Mouse (Mus musculus) C2C12 (cell line): ENCODE results near the gene Ppm1b. TPM values are rescaled to one million over a fixed set of nuclear protein-coding genes. Genes with fewer than 3 reads are reported as not detected.

Experiments used
- H3K27me3 ChIP-seq: one replicate; pipeline ENCODE4 v1.6.1; 2011; ENCODE audit not compliant: control insufficient read depth, insufficient read depth, insufficient read length
- H3K36me3 ChIP-seq: one replicate; pipeline ENCODE4 v1.6.1; 2011; ENCODE audit not compliant: control insufficient read depth, insufficient read depth
- H3K4me3 ChIP-seq: one replicate; pipeline ENCODE4 v1.5.1; 2011; ENCODE audit warnings: mild to moderate bottlenecking, control low read depth; ENCODE audit not compliant: poor library complexity, insufficient read depth, severe bottlenecking
- H3K79me2 ChIP-seq: one replicate; pipeline ENCODE4 v1.6.1; 2011; ENCODE audit not compliant: control insufficient read depth, insufficient read depth
- H3K79me3 ChIP-seq: one replicate; pipeline ENCODE4 v1.6.1; 2011; ENCODE audit warnings: low read depth, control low read depth
- H3ac ChIP-seq: one replicate; pipeline ENCODE3; 2011; ENCODE audit warnings: low read depth; ENCODE audit not compliant: control insufficient read depth, insufficient read length
- CEBPB ChIP-seq: IDR thresholded peaks from one replicate; pipeline ENCODE4 v1.6.1; 2011; ENCODE audit warnings: low read depth, mild to moderate bottlenecking, control low read depth, moderate library complexity
- CTCF ChIP-seq: IDR thresholded peaks from one replicate; pipeline ENCODE4 v1.5.1; 2011; ENCODE audit not compliant: control insufficient read depth, insufficient read depth, insufficient read length
- FOSL1 ChIP-seq: IDR thresholded peaks from one replicate; pipeline ENCODE4 v1.8.0; 2011; ENCODE audit warnings: mild to moderate bottlenecking, low read length; ENCODE audit not compliant: poor library complexity, insufficient read depth, severe bottlenecking
- MAX ChIP-seq: IDR thresholded peaks from one replicate; pipeline ENCODE4 v1.6.1; 2011; ENCODE audit warnings: mild to moderate bottlenecking, control low read depth
- MYOD1 ChIP-seq: IDR thresholded peaks from one replicate; pipeline ENCODE4 v1.6.1; 2011; ENCODE audit warnings: low read depth; ENCODE audit not compliant: control insufficient read depth, insufficient read length
- MYOG ChIP-seq: IDR thresholded peaks from one replicate; pipeline ENCODE4 v1.6.1; 2011; ENCODE audit not compliant: control insufficient read depth, insufficient read length; ENCODE audit errors: extremely low read depth
- USF1 ChIP-seq: IDR thresholded peaks from one replicate; pipeline ENCODE4 v1.6.1; 2011; ENCODE audit warnings: low read depth, mild to moderate bottlenecking, control low read depth, moderate library complexity
- polyA plus RNA-seq: library from polyadenylated mRNA; unstranded; fragments of >200 nt; fragmentation: generic; extraction: Trizol; gene quantifications from one replicate; pipeline ENCODE4 v1.2.1, GENCODE M21; 2012; ENCODE audit warnings: missing spikeins

Ppm1b gene
- polyA plus RNA-seq, 1 experiment = 23.3 TPM

DNA sequence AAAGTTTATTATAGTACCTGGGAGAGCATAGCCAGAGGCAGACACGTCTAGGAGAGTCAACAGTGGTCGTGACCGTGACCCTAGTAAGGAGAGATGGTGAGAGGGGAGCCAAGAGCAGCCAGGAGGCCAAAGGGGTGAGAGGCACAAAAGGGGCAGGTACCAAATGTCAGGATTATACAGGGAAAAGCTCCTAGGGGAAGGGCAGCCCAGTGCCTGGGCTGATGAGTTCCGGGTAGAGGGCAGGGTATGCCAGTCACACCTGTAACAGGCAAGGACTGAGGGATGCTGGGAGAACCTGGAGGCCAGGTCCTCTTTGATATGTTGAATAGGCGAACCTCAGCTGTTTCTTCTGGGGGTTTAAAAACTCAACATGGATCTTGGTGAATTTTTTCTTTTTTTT lies 2.8 kb upstream of the Ppm1b start:
- Histone ChIP-seq H3K4me3 (no peak overlapping the region), H3K79me2 (peaks cover 10% of the 10 kb centered on the region), H3K79me3 (peaks cover 5% of the 10 kb centered on the region), H3ac (no peak overlapping the region), H3K36me3 (no peaks in the 10 kb centered on the region), H3K27me3 (no peaks in the 10 kb centered on the region)
- TF ChIP-seq MYOD1 (no peak), CEBPB (no peak), CTCF (no peak), MYOG (no peak), MAX (no peak), FOSL1 (no peak), USF1 (no peak)

DNA sequence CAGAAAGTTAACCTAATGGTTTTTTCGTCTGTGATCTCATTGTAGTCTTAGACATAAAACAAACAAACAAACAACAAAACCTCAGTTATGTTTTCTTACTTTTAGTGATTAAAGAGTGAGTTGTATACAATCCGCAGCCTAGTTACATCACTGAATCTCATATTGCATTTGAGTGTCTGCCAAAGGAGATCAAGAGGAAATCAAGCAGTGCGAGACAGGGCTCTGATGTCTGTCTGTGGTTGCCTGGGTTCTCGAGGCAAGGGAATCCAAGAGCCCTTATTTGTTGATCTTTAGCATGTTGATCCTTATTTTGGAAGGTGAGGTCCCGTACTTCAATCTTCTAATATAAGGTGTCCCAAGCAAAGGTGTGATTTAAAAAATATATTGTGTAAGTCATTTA lies 1.7 kb upstream of the Ppm1b start:
- TF ChIP-seq CTCF (no peak), FOSL1 (no peak), MAX (no peak), USF1 (no peak), CEBPB (no peak), MYOG (no peak), MYOD1 (no peak)
- Histone ChIP-seq H3K79me3 (peaks cover 15% of the 10 kb centered on the region), H3ac (no peak overlapping the region), H3K79me2 (peaks cover 21% of the 10 kb centered on the region), H3K36me3 (no peaks in the 10 kb centered on the region), H3K27me3 (no peaks in the 10 kb centered on the region), H3K4me3 (no peak overlapping the region)

DNA sequence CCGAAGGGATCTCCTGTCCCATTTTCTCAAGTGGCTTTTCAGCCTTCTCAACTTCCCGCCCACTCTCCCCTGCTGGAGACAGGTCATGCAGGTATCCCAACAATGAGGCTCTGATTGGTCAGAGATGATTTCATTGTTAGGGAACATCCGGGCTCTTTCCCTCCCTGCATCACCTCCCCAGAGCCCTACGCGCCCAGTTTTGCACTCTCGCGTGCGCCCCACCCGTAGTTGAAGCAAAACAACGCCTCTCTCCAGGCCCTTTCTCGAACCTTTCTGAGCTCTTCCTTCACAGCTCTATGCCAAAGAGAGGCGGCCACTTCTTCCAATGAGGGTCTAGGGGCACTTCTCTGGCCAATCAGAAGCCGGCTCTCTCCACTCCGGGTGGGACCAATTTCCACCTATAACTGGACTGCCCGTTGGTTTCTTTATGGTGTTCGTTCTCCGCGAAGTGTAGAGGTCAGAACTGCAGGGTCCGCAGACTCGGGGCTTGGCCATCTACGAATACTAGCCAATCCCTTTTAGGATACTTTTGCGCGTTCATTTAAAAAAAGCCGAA lies 468 bp downstream of the Ppm1b start:
- H3ac ChIP-seq = peak overlapping the region; percentile 71
- no peaks in the 10 kb centered on the region for H3K27me3 ChIP-seq
- peaks cover 5% of the 10 kb centered on the region for H3K36me3 ChIP-seq
- H3K79me3 ChIP-seq = peaks cover 37% of the 10 kb centered on the region
- peak overlapping the region; percentile 35 for H3K4me3 ChIP-seq
- peaks cover 42% of the 10 kb centered on the region for H3K79me2 ChIP-seq
- TF ChIP-seq FOSL1 (no peak), MAX (no peak)

DNA sequence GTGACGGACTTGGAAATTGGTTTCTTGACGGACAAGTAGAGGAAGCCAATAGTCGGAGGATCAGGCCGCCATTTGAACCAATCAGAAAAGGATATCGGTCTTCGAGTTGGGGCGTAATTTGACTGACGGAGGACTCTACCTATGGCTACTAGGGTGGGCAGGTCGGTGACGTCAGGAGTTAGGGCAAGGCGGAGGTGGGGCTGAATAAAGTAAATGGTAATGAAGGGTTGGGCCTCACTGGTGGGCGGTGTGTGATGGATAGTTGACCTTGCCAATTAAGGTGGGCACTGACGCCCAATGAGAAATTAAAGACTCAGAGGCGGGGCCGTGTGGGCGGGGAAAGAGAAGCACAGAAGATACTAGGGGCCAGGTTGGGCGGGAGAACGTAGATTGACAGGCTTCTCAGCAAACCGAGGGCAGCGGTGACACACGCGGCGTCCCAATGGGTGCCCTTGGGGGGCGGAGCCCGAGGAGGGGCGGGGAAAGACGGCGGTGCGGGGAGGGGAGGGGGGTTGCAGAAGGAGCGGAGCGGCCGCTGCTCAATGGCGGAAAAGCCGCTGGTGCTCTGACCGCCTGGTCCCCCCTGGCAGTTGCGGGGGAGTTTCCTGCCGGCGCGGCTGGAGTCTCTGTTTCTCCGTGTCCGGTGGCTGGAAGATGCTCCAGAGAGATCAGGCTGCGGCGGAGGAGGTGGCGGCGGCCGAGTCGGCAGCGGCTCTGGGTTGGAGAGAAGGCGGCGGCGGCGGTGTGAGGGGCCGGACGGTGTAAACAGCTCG lies 1.1 kb downstream of the Ppm1b start:
- peak overlapping the region; percentile 84 for H3ac ChIP-seq
- TF ChIP-seq USF1 (no peak), CEBPB (no peak), MAX (no peak), MYOG (no peak), MYOD1 (no peak), FOSL1 (no peak), CTCF (no peak)
- no peaks in the 10 kb centered on the region for H3K27me3 ChIP-seq
- H3K4me3 ChIP-seq = peak overlapping the region; percentile 74
- H3K79me2 ChIP-seq = peaks cover 49% of the 10 kb centered on the region
- peaks cover 5% of the 10 kb centered on the region for H3K36me3 ChIP-seq
- peaks cover 43% of the 10 kb centered on the region for H3K79me3 ChIP-seq

DNA sequence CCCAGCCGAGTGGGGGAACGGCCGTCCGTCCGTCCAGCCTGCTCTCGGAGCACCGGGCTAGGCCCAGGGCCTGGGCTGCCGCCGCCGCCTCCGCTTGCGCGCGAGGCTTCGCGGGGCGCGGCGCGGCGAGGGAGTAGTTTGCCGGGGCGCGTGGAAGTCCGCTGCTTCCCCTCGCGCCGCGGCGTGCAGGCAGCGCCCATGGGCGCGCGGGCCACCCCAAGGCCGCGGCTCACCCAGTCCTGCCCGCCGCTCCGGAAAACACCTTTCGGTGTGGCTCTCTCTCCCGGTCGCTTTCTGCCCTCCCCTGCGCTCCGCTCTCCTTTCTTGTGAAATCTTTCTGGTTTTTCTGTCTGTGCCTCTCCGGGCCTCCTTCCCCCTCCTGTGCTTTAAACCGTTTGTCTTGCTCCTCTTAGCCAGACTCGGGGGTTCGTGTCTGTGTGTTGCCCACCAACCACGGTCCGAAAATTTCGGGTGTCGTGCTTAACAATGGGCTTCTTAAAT lies 1.9 kb downstream of the Ppm1b start:
- Histone ChIP-seq H3K4me3 (peak overlapping the region; percentile 74), H3K79me3 (peaks cover 51% of the 10 kb centered on the region), H3K79me2 (peaks cover 57% of the 10 kb centered on the region), H3K27me3 (no peaks in the 10 kb centered on the region), H3K36me3 (peaks cover 5% of the 10 kb centered on the region), H3ac (peak overlapping the region; percentile 84)
- TF ChIP-seq FOSL1 (no peak), MYOG (no peak)

DNA sequence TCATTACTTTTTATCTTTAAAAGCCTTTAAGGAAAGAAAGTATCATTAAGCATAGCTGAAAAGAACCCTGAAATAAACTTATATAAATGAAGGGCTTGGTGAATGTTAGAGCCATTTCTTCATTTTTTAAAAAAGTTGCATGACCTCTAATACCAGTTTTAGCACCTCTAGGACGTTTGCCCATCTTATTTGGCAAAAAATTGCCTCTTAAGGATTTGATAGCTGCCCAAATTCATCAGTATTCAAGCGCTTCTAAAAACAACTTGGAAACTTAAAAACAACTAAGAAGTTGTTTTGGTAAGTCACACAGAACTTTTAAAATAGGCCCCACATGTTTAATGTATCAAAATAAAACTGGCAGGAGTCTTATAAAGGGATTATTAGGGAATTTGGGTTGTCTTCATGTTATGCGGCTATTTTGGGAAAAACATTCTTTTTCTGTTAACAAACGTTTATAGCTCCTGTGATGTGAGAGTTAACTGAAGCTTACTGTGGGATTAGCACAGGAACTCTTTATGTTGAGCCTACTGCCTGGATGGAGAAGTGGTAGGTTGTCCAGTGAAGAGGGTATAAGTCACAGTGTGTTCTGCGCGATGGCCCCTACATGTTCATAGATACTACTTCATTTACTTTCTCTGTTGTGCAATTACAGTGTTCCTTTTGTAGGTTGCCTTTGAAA lies 2.6 kb downstream of the Ppm1b start:
- Histone ChIP-seq H3K36me3 (peaks cover 5% of the 10 kb centered on the region), H3K79me3 (peaks cover 57% of the 10 kb centered on the region), H3K79me2 (peaks cover 63% of the 10 kb centered on the region), H3K4me3 (peak overlapping the region; percentile 74), H3ac (no peak overlapping the region), H3K27me3 (no peaks in the 10 kb centered on the region)
- TF ChIP-seq MAX (no peak), MYOD1 (no peak), CEBPB (no peak), USF1 (no peak), CTCF (no peak), FOSL1 (no peak), MYOG (no peak)
